Mouse (Mus musculus) adrenal gland, adult 2 months (tissue): ENCODE data around the gene Kalrn. TPM values are rescaled to one million over a fixed set of nuclear protein-coding genes. Genes with fewer than 3 reads are reported as not detected.

Experiments
- DNase-seq: peaks from one replicate; pipeline ENCODE4 v3.0.0; 2021
- polyA plus RNA-seq: library from polyadenylated mRNA; depleted of rRNA; stranded (reverse); fragments of >200 nt; gene quantifications from 2 replicates; pipeline ENCODE4 v1.2.3, GENCODE M21; 2012
- total RNA-seq, 2 experiments: library from RNA; stranded (reverse); gene quantifications; 2 replicates each; pipeline ENCODE4 v1.2.3; 2021

Kalrn gene
- total and polyA plus RNA-seq, 3 experiments, result 1.6 to 9.9 (median 5.3) TPM

GRCm38 (mm10) chr16:34352747-34353146, 220.6 kb downstream of the Kalrn start:
- DNase-seq, result peak; percentile 64

- peak; percentile 6 for DNase-seq
Observed at GRCm38 (mm10) chr16:34351575-34352150, 221.7 kb downstream of the Kalrn start.

GRCm38 (mm10) chr16:34347574-34347973, 225.8 kb downstream of the Kalrn start:
- peak; percentile 38 for DNase-seq

- no peak for DNase-seq
Observed at GRCm38 (mm10) chr16:34344895-34345876, 228.1 kb downstream of the Kalrn start.

GRCm38 (mm10) chr16:34343968-34344367, 229.4 kb downstream of the Kalrn start:
- peak; percentile 46 for DNase-seq

GRCm38 (mm10) chr16:34343161-34343560, 230.2 kb downstream of the Kalrn start:
- no peak for DNase-seq

GRCm38 (mm10) chr16:34342369-34343160, 230.8 kb downstream of the Kalrn start:
- DNase-seq, result no peak

GRCm38 (mm10) chr16:34334919-34335318, 238.4 kb downstream of the Kalrn start:
- peak; percentile 12 for DNase-seq

- DNase-seq, result no peak
Observed at GRCm38 (mm10) chr16:34331630-34332029, 241.7 kb downstream of the Kalrn start.

GRCm38 (mm10) chr16:34329876-34330275, 243.5 kb downstream of the Kalrn start:
- no peak for DNase-seq

- no peak for DNase-seq
Observed at GRCm38 (mm10) chr16:34329431-34329873, 243.9 kb downstream of the Kalrn start.

- DNase-seq, result no peak
Observed at GRCm38 (mm10) chr16:34327890-34328289, 245.4 kb downstream of the Kalrn start.

- no peak for DNase-seq
Observed at GRCm38 (mm10) chr16:34325869-34326268, 247.5 kb downstream of the Kalrn start.

- no peak for DNase-seq
Observed at GRCm38 (mm10) chr16:34325161-34325560, 248.2 kb downstream of the Kalrn start.

GRCm38 (mm10) chr16:34324735-34325134, 248.6 kb downstream of the Kalrn start:
- DNase-seq, result no peak

GRCm38 (mm10) chr16:34323496-34323895, 249.8 kb downstream of the Kalrn start:
- DNase-seq, result no peak

GRCm38 (mm10) chr16:34322546-34322945, 250.8 kb downstream of the Kalrn start:
- peak; percentile 64 for DNase-seq

- DNase-seq, result no peak
Observed at GRCm38 (mm10) chr16:34321066-34321790, 252.1 kb downstream of the Kalrn start.

GRCm38 (mm10) chr16:34320023-34320800, 253.1 kb downstream of the Kalrn start:
- no peak for DNase-seq

- no peak for DNase-seq
Observed at GRCm38 (mm10) chr16:34317110-34317509, 256.2 kb downstream of the Kalrn start.

- DNase-seq, result no peak
Observed at GRCm38 (mm10) chr16:34316253-34316652, 257.1 kb downstream of the Kalrn start.
